Mouse (Mus musculus) small intestine, adult 2 months (tissue): ENCODE measurements at regions not wholly inside any gene's neighbourhood (a gene's known extent, or its start where the extent isn't known, plus 50 kb on each side); places are given as distances from the start of the nearest gene placed in this dataset.

ENCODE experiments used
- CTCF ChIP-seq: fragments of 200-500 bp; IDR thresholded peaks from 2 replicates; pipeline ENCODE4 v1.5.1; 2012; ENCODE audit warnings: low read depth, mild to moderate bottlenecking, control low read depth, inconsistent platforms, low read length, moderate library complexity, mixed read lengths; ENCODE audit not compliant: insufficient replicate concordance, insufficient read length; ENCODE audit errors: extremely low read depth
- POLR2A ChIP-seq: fragments of 200-500 bp; IDR thresholded peaks from 2 replicates; pipeline ENCODE4 v1.6.1; 2012; ENCODE audit warnings: low read depth, mild to moderate bottlenecking, control low read depth, inconsistent platforms, low read length, moderate library complexity

GRCm38 (mm10) chr4:105730900-105731299 is 58.8 kb upstream of the Gm12728 start:
- TF ChIP-seq CTCF (no peak), POLR2A (no peak)
